Mouse (Mus musculus) neural tube, embryonic 15.5 days (tissue): ENCODE data around the gene 4921504E06Rik. TPM values are rescaled to one million over a fixed set of nuclear protein-coding genes. Genes with fewer than 3 reads are reported as not detected.

ENCODE experiments used
- ATAC-seq: fragments of 200-750 bp; cut with Nextera tagmentation; 2 replicates; pipeline ENCODE4 v1.8.0; 2017; ENCODE audit warnings: mild to moderate bottlenecking, moderate TSS enrichment, moderate library complexity; ENCODE audit not compliant: low FRiP score
- H3K27ac ChIP-seq: fragments of 300-500 bp; sonication (generic); replicated peaks from 2 replicates; pipeline ENCODE4 v1.5.1; 2015; ENCODE audit warnings: mild to moderate bottlenecking, inconsistent platforms
- H3K27me3 ChIP-seq: fragments of 300-500 bp; sonication (generic); replicated peaks from 2 replicates; pipeline ENCODE4 v1.6.1; 2015; ENCODE audit warnings: inconsistent platforms
- H3K36me3 ChIP-seq: fragments of 300-500 bp; sonication (generic); 2 replicates; pipeline ENCODE4 v1.6.1; 2015; ENCODE audit warnings: inconsistent platforms
- H3K4me1 ChIP-seq: fragments of 300-500 bp; sonication (generic); 2 replicates; pipeline ENCODE4 v1.6.1; 2015; ENCODE audit warnings: inconsistent platforms
- H3K4me2 ChIP-seq: fragments of 300-500 bp; sonication (generic); 2 replicates; pipeline ENCODE4 v1.6.1; 2015; ENCODE audit warnings: inconsistent platforms, mild to moderate bottlenecking, moderate library complexity
- H3K4me3 ChIP-seq: fragments of 300-500 bp; sonication (generic); replicated peaks from 2 replicates; pipeline ENCODE4 v1.5.1; 2015; ENCODE audit warnings: mild to moderate bottlenecking, inconsistent platforms
- H3K9ac ChIP-seq: fragments of 300-500 bp; sonication (generic); replicated peaks from 2 replicates; pipeline ENCODE4 v1.6.1; 2015; ENCODE audit warnings: mild to moderate bottlenecking, inconsistent platforms
- H3K9me3 ChIP-seq: fragments of 300-500 bp; sonication (generic); replicated peaks from 2 replicates; pipeline ENCODE4 v1.6.1; 2016; ENCODE audit warnings: inconsistent platforms
- WGBS: fragments of 180-500 bp; shearing (Covaris S2); methylation state at CpG from one replicate; pipeline ENCODE4 v1.1.7; 2015; ENCODE audit warnings: mixed read lengths; 5-methylcytosine and 5-hydroxymethylcytosine counted together
- polyA plus RNA-seq: library from polyadenylated mRNA; unstranded; fragments of >200 nt; fragmentation: Nextera tagmentation; extraction: Ambion mirVana; gene quantifications from 2 replicates; pipeline ENCODE4 v1.2.1, GENCODE M21; 2015

The 4921504E06Rik gene
- polyA plus RNA-seq, 1 experiment from 2014 or later: not detected

DNA sequence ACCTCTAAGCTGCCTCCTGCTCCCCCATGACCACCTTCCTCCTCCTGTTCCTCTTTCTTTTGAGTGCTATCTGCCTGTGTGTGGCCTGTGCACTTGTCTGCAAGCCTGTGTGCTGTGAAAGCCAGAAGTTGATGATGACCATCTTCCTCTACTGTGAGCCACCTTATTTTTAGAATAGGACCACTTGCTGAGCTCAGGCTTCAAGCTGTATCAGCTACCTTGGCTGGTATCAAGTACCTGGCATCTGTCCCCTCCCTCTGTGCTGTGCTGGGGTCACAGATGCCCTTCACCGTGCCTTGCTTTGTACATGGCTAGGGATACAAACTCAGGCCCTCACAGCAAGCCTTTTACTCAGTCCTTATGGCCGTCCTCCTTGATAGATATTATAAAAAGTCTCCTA is 2.3 kb downstream of the 4921504E06Rik start:
- Histone ChIP-seq H3K36me3 (no peaks in the 10 kb centered on the region), H3K4me2 (no peak overlapping the region), H3K27me3 (no peaks in the 10 kb centered on the region), H3K9ac (no peak overlapping the region), H3K4me3 (no peak overlapping the region), H3K4me1 (peaks cover 19% of the 10 kb centered on the region), H3K9me3 (no peaks in the 10 kb centered on the region), H3K27ac (no peak overlapping the region)
- WGBS: 91% methylated on average over 2 of the region's 2 CpGs
- no peak for ATAC-seq

DNA sequence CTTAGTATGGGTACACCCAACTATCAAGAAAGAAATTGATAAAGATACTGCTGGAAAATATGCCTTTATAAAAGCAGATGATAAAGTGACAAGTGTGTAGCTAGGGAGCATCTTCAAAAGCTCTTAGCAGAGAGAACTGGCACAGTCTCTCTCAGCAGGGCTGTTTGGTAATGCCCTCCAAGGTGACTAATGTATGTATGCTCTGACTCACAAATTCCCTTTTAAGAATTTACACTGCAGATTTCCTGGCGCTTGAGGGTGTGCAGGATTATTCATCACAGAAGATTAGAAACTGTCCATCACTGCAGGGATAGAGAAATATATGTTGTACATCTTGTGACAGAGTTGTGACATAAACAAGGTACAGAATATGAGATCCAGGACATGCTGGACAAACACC is 12.8 kb downstream of the 4921504E06Rik start:
- H3K9me3 ChIP-seq: no peaks in the 10 kb centered on the region
- no peak overlapping the region for H3K9ac ChIP-seq
- H3K4me3 ChIP-seq: no peak overlapping the region
- H3K4me2 ChIP-seq: no peak overlapping the region
- ATAC-seq: no peak
- no peaks in the 10 kb centered on the region for H3K27me3 ChIP-seq
- no peak overlapping the region for H3K27ac ChIP-seq
- H3K36me3 ChIP-seq: no peaks in the 10 kb centered on the region
- 66% methylated on average over 1 of the region's 1 CpGs for WGBS
- no peaks in the 10 kb centered on the region for H3K4me1 ChIP-seq

DNA sequence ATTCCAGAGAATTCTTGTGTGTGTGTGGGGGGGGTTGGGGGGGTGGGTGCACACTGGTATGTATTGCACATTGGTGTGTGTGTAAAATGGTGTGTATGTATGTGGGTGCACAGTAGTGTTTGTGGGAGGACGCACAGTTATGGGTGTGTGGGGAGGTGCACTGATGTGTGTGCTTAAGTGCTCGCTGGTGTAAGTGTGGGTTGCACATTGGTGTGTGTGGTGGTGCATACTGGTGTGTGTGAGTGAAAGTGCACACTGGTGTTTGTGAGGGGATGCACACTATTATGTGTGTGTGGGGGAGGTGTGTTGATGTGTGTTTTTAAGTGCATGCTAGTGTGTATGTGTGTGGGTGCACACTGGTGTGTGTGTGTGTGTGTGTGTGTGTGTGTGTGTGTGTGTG is 24.3 kb downstream of the 4921504E06Rik start:
- no peak overlapping the region for H3K27ac ChIP-seq
- no peak overlapping the region for H3K4me2 ChIP-seq
- 91% methylated on average over 2 of the region's 2 CpGs for WGBS
- no peaks in the 10 kb centered on the region for H3K27me3 ChIP-seq
- no peaks in the 10 kb centered on the region for H3K9me3 ChIP-seq
- H3K4me1 ChIP-seq: no peaks in the 10 kb centered on the region
- no peak overlapping the region for H3K9ac ChIP-seq
- H3K4me3 ChIP-seq: no peak overlapping the region
- no peak for ATAC-seq
- no peaks in the 10 kb centered on the region for H3K36me3 ChIP-seq

DNA sequence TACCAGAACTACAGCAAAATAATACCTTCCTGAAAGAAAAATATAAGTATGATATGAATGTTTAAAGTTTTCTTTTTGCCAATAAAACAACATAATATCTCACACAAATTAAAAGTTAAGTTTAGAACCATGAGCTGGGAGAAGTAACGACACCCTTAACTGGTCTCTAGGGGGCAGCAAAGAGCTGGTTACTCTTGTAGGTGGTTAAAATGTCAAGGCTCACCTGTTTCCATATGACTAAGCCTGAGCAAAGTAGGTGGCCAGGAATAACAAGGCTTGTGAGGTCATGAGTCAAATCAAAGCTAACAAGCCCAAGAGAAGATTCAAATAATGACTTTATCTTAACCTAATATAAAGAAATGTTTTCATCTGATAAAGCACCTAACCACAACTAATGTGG is 24.9 kb downstream of the 4921504E06Rik start:
- Histone ChIP-seq H3K4me3 (no peak overlapping the region), H3K4me1 (no peaks in the 10 kb centered on the region), H3K9me3 (no peaks in the 10 kb centered on the region), H3K36me3 (no peaks in the 10 kb centered on the region), H3K4me2 (no peak overlapping the region), H3K27me3 (no peaks in the 10 kb centered on the region), H3K27ac (no peak overlapping the region), H3K9ac (no peak overlapping the region)
- 2% methylated on average over 1 of the region's 1 CpGs for WGBS
- no peak for ATAC-seq

DNA sequence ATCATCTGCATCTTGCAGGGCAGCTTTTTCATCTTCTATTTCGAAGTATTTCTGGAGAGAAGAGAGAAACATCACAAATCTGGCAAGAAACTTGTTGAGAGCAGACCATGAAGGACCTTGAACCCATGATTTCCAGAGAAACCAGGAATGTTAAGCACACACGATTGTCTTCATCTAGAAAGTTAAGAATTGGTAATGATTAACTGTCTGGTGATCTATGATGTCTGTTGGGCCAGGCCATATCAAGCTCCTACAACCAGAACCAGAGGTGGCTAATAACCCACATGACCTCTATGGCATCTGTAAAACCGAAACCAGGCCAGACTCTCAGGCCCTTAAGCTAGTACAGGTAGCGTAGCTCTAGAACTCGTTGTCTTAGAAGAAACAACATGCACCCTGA is 29.6 kb downstream of the 4921504E06Rik start:
- Histone ChIP-seq H3K4me1 (no peaks in the 10 kb centered on the region), H3K36me3 (no peaks in the 10 kb centered on the region), H3K9ac (no peak overlapping the region), H3K27me3 (peaks cover 7% of the 10 kb centered on the region; the same call in 1 of the 2 replicates), H3K27ac (no peak overlapping the region), H3K9me3 (no peaks in the 10 kb centered on the region), H3K4me2 (no peak overlapping the region), H3K4me3 (no peak overlapping the region)
- 88% methylated on average over 5 of the region's 5 CpGs for WGBS
- no peak for ATAC-seq

DNA sequence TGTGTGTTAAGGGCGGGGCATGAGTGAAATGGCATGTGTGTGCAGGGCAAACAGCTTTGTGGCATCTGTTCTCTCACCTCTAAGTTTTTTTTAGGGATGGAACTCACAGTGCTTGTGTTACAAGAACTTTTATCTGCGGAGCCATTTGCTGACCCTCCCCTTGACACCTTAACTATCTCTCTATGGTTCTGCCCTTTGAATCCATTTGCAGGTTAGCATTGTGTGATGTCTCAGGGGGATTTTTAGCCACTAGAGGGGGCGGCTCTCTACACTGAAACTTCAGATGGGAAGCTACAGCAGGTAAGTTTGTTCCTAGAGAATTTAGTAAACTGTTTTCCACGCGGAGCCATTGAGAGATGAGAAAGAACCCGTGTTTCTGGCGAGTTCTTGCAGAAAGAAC is 32.1 kb downstream of the 4921504E06Rik start:
- Histone ChIP-seq H3K9ac (no peak overlapping the region), H3K36me3 (no peaks in the 10 kb centered on the region), H3K4me2 (no peak overlapping the region), H3K4me1 (peaks cover 5% of the 10 kb centered on the region; the same call in 1 of the 2 replicates), H3K4me3 (no peak overlapping the region), H3K9me3 (no peaks in the 10 kb centered on the region), H3K27me3 (peaks cover 11% of the 10 kb centered on the region; the same call in 1 of the 2 replicates), H3K27ac (no peak overlapping the region)
- ATAC-seq: no peak
- 40% methylated on average over 7 of the region's 7 CpGs for WGBS

DNA sequence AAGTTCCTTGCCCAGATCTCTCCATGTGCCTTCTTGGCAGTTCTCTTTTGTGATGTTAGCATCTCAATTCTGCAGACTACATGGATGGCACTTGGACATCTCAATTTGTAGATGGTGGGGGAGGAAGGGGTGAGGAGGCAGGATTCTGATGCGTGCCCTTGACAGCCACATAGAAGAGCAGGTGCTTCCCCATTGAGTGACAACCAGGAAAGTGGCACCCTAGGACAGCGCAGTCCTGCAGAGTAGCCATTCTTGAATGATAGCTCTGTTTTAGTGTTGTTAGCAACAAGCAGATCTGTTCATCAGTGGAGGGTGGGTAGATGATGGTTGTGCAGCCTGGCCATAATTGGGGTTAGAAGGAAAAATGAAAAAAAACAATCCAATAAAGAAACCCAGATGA is 33.1 kb downstream of the 4921504E06Rik start:
- Histone ChIP-seq H3K4me2 (no peak overlapping the region), H3K36me3 (no peaks in the 10 kb centered on the region), H3K4me3 (no peak overlapping the region), H3K4me1 (peaks cover 5% of the 10 kb centered on the region; the same call in 1 of the 2 replicates), H3K27ac (no peak overlapping the region), H3K27me3 (peaks cover 11% of the 10 kb centered on the region; the same call in 1 of the 2 replicates), H3K9ac (no peak overlapping the region), H3K9me3 (no peaks in the 10 kb centered on the region)
- 86% methylated on average over 2 of the region's 2 CpGs for WGBS
- no peak; the same call in 1 of the 2 replicates for ATAC-seq

DNA sequence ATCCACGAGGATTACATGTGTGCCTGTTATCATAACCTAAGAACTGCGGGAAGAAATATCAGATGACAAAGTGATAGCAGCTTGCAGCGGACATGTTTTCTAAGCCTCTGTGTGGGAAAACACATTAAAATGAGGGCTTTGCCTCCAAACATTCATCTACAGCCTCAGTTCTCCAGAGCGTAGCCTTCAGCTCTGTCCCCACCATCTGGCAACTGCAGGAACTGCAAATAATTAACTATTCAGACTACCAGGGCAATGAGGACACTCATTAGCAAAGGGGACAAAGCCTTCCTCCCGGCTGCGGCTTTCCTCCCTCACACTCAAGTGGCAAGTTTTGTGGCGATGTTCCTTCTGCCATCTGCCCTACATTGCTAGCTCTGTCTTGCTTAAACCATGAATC is 33.9 kb downstream of the 4921504E06Rik start:
- H3K9me3 ChIP-seq: no peaks in the 10 kb centered on the region
- no peaks in the 10 kb centered on the region for H3K36me3 ChIP-seq
- no peak overlapping the region; the same call in 1 of the 2 replicates for H3K4me2 ChIP-seq
- WGBS: 6% methylated on average over 7 of the region's 7 CpGs
- peak; percentile 72; the same call in 1 of the 2 replicates for ATAC-seq
- H3K27ac ChIP-seq: no peak overlapping the region
- H3K27me3 ChIP-seq: peaks cover 11% of the 10 kb centered on the region; the same call in 1 of the 2 replicates
- H3K9ac ChIP-seq: no peak overlapping the region
- peaks cover 5% of the 10 kb centered on the region; the same call in 1 of the 2 replicates for H3K4me1 ChIP-seq
- no peak overlapping the region for H3K4me3 ChIP-seq

DNA sequence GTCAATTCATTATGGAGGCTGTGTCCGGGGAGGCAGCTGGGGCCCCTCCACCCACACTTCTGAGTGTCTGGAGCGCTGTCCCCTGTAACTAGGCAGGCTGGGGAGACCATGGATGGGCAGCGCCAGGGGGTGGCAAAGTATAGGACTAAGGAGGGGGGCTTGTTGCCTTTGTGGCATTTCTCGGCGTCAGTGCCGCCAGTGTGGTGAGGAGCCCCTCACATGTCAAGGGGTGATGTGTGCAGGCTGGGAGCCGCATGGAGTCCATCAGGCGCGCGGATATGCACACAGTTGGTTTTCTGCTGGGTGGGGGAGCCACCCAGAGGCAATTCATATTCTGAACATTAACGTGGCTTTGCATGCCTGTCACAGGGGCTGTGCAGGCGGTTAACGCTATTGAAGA is 35.8 kb downstream of the 4921504E06Rik start:
- no peak overlapping the region for H3K9ac ChIP-seq
- no peak overlapping the region for H3K27ac ChIP-seq
- H3K4me2 ChIP-seq: peak overlapping the region; percentile 44
- peaks cover 11% of the 10 kb centered on the region; the same call in 1 of the 2 replicates for H3K27me3 ChIP-seq
- H3K4me1 ChIP-seq: peaks cover 5% of the 10 kb centered on the region; the same call in 1 of the 2 replicates
- ATAC-seq: no peak
- H3K4me3 ChIP-seq: peak overlapping the region; percentile 10; the same call in 1 of the 2 replicates
- WGBS: 32% methylated on average over 13 of the region's 13 CpGs
- no peaks in the 10 kb centered on the region for H3K36me3 ChIP-seq
- H3K9me3 ChIP-seq: no peaks in the 10 kb centered on the region

DNA sequence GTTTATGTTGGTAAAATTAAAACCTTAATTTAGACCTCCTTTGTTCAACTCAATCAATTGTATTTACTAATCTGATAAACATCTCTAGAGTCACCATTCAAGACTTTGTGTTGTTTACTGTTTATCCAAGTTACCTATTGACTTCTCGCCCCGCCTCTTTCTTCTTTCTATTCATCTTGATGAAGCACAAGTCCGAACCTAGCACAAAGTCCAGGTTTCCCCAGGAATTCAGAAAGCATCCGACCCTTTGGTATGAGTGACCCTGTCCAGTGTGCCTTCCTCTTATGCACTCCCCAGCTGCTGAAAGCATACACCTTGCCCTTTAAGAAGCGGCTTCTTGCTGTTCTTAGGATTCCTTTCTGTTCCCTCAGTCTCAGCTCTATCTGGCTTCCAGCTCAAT is 41.3 kb downstream of the 4921504E06Rik start:
- H3K4me3 ChIP-seq: no peak overlapping the region

DNA sequence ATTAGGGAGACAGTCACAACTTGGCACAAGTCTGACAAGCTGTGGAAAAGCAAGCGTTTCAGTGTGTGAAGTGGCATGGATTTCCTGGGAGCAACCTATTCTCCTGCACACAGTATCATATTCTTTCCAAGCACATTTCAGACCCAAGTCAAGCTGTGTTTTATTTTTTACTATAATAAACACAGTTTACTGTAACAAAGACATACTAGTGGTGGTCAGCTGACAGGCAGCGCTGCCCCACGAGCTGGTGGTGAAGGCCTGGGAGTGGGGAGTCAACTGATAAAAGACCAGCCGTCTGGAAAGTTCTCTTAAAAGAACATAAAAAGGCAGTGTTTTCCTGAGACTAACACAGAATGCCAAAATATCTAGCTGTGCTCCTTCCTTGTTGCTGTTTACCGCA is 42.7 kb downstream of the 4921504E06Rik start:
- Histone ChIP-seq H3K9me3 (no peaks in the 10 kb centered on the region), H3K36me3 (no peaks in the 10 kb centered on the region), H3K9ac (no peak overlapping the region), H3K27me3 (no peaks in the 10 kb centered on the region), H3K4me2 (no peak overlapping the region), H3K27ac (no peak overlapping the region), H3K4me1 (no peaks in the 10 kb centered on the region), H3K4me3 (no peak overlapping the region)
- WGBS: 48% methylated on average over 5 of the region's 5 CpGs
- no peak for ATAC-seq

More for the DNA sequence above, 41.3 kb downstream of the 4921504E06Rik start:
- no peak overlapping the region for H3K27ac ChIP-seq
- no peaks in the 10 kb centered on the region for H3K9me3 ChIP-seq
- H3K9ac ChIP-seq: no peak overlapping the region
- WGBS: 83% methylated on average over 5 of the region's 5 CpGs
- H3K36me3 ChIP-seq: no peaks in the 10 kb centered on the region
- H3K4me1 ChIP-seq: no peaks in the 10 kb centered on the region
- no peaks in the 10 kb centered on the region for H3K27me3 ChIP-seq
- no peak for ATAC-seq
- no peak overlapping the region for H3K4me2 ChIP-seq

DNA sequence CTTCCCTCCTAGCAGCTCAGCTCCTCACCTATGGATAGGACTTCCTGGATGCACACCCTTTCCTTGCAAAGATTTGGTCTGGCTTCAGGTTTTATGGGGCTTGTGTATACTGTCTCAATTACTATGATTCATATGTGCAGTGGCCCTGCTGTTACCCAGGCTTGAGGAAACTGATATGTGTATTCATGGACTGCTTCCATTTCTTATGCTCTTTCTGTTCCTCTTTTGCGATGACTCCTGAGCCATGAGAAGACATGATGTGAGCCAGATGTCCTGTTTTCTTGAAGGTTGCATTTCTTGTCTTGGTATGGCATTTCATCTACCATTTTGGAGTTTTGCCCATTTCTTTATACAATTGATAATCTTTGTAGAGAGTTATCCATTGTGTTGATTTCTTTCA is 48.0 kb downstream of the 4921504E06Rik start:
- Histone ChIP-seq H3K4me3 (no peak overlapping the region), H3K9ac (no peak overlapping the region), H3K36me3 (no peaks in the 10 kb centered on the region), H3K27me3 (no peaks in the 10 kb centered on the region), H3K4me2 (no peak overlapping the region), H3K4me1 (no peaks in the 10 kb centered on the region), H3K9me3 (no peaks in the 10 kb centered on the region), H3K27ac (no peak overlapping the region)
- no peak for ATAC-seq
- whole genome bisulfite sequencing: 91% methylated on average over 1 of the region's 1 CpGs
